15 mouse cellular contexts compared by ENCODE assay signal in genomic region chr13:47264382-47264781, GRCm38 (mm10).
DNase-seq lines count a peak whose midpoint lies in the region; ATAC-seq and TF ChIP-seq lines count a peak whose summit lies in the region.
"Had no signal": no experiment of that assay in that cellular context is flagged by ENCODE, and none has a peak within 500 bp of the region (broad histone marks: within the 10 kb centered on the region; RNA-seq: fewer than 3 reads in every experiment).

No protein-coding gene starts in this region.

- no peaks in the 10 kb centered on the region for H3K27me3 ChIP-seq in midbrain, postnatal 0 days (ENCODE audit: insufficient read depth, low read length)
- H3K27me3 ChIP-seq in midbrain, embryonic 15.5 days (replicated peaks), result no peaks in the 10 kb centered on the region
- H3K27me3 ChIP-seq: heart, embryonic 13.5 days; intestine, embryonic 15.5 days had no signal

- H3K4me1 ChIP-seq in midbrain, postnatal 0 days (ENCODE audit: insufficient read depth, low read length), result no peaks in the 10 kb centered on the region
- no peaks in the 10 kb centered on the region for H3K4me1 ChIP-seq in midbrain, embryonic 15.5 days
- H3K4me1 ChIP-seq: heart, embryonic 13.5 days; intestine, embryonic 15.5 days had no signal

- no peak for TF ChIP-seq CTCF in midbrain, postnatal 0 days (IDR thresholded peaks at IDR 0.05)

- no peak overlapping the region for H3K4me3 ChIP-seq in midbrain, postnatal 0 days (ENCODE audit: low read depth, low read length)
- no peak overlapping the region for H3K4me3 ChIP-seq in midbrain, embryonic 15.5 days
- H3K4me3 ChIP-seq: forebrain, embryonic 10.5 days; heart, embryonic 13.5 days; intestine, embryonic 15.5 days had no signal

- intact Hi-C loops in gastrocnemius, postnatal 36 days (cut with DNase I), result no loop called here

- peak; percentile 86 for DNase-seq in gastrocnemius, adult 18-20 months (ENCODE audit: low spot score)
- DNase-seq in gastrocnemius, postnatal 4 days (ENCODE audit: low spot score in 2 of 2), result no peak
- peak; percentile 36 for DNase-seq in midbrain, postnatal 0 days (ENCODE audit: low spot score)
- DNase-seq in gastrocnemius, postnatal 36 days, result peak; percentile 24 to 51
- DNase-seq in layer of hippocampus, postnatal 10 days (ENCODE audit: low spot score in 2 of 2), result peak; percentile 27 to 32
- no peak for DNase-seq in left cerebral cortex, adult 18-20 months (ENCODE audit: low spot score in 2 of 2)
- DNase-seq in adrenal gland, adult 18-20 months (ENCODE audit: low spot score in 2 of 2), result no peak
- DNase-seq: kidney, postnatal 4 days; retina, postnatal 1 day; thymus, adult 18-20 months had no signal

- ATAC-seq in midbrain, postnatal 0 days (ENCODE audit: low FRiP score), result no peak
- no peak for ATAC-seq in midbrain, embryonic 15.5 days (replicated peaks)
- ATAC-seq: intestine, embryonic 15.5 days had no signal

- H3K9ac ChIP-seq in midbrain, postnatal 0 days (replicated peaks; ENCODE audit: low read length, poor library complexity, severe bottlenecking), result no peak overlapping the region
- H3K9ac ChIP-seq in midbrain, embryonic 15.5 days, result no peak overlapping the region
- H3K9ac ChIP-seq: heart, embryonic 13.5 days; intestine, embryonic 15.5 days had no signal

- no peak overlapping the region for H3K27ac ChIP-seq in midbrain, postnatal 0 days (ENCODE audit: low read depth, low read length)
- no peak overlapping the region for H3K27ac ChIP-seq in midbrain, embryonic 15.5 days
- H3K27ac ChIP-seq: forebrain, embryonic 10.5 days; heart, embryonic 13.5 days; intestine, embryonic 15.5 days had no signal

- no peak overlapping the region for H3K4me2 ChIP-seq in midbrain, postnatal 0 days (ENCODE audit: low read depth, low read length, poor library complexity, severe bottlenecking)
- no peak overlapping the region for H3K4me2 ChIP-seq in midbrain, embryonic 15.5 days
- H3K4me2 ChIP-seq: heart, embryonic 13.5 days; intestine, embryonic 15.5 days; midbrain, embryonic 11.5 days had no signal

- WGBS in midbrain, postnatal 0 days, result 82% methylated on average over 8 of the region's 8 CpGs
- 86% methylated on average over 8 of the region's 8 CpGs for WGBS in midbrain, embryonic 15.5 days

- no peaks in the 10 kb centered on the region for H3K36me3 ChIP-seq in midbrain, postnatal 0 days (ENCODE audit: insufficient read depth, low read length)
- no peaks in the 10 kb centered on the region for H3K36me3 ChIP-seq in midbrain, embryonic 15.5 days (replicated peaks)
- H3K36me3 ChIP-seq: forebrain, embryonic 10.5 days; heart, embryonic 13.5 days; intestine, embryonic 15.5 days had no signal

- H3K9me3 ChIP-seq in midbrain, postnatal 0 days (ENCODE audit: low read length), result no peaks in the 10 kb centered on the region
- H3K9me3 ChIP-seq in midbrain, embryonic 15.5 days, result no peaks in the 10 kb centered on the region
- H3K9me3 ChIP-seq: intestine, embryonic 15.5 days had no signal

Comparison
In these comparisons a context has a peak if more than half of its experiments do, and no peak if none do; other contexts are left out.
1. DNase-seq: peak in gastrocnemius, adult 18-20 months (single experiment), midbrain, postnatal 0 days (single experiment), gastrocnemius, postnatal 36 days (2 of 2) and layer of hippocampus, postnatal 10 days (2 of 2); none in gastrocnemius, postnatal 4 days (0 of 2), left cerebral cortex, adult 18-20 months (0 of 2) and adrenal gland, adult 18-20 months (0 of 2).